Mouse (Mus musculus): Measurements from ENCODE around the gene Rabl3. TPM values are rescaled to one million over a fixed set of nuclear protein-coding genes. Genes with fewer than 3 reads are reported as not detected.

Rabl3 gene
- total RNA-seq, 2 experiments from 2014 or later, result 8.1 to 8.7 TPM

GRCm38 (mm10) chr16:37585129-37585563 is 45.5 kb downstream of the Rabl3 start:
- no peak for DNase-seq (ENCODE audit: extremely low spot score in 1 of 2, low spot score in 1 of 2)

- no peak for DNase-seq (ENCODE audit: extremely low spot score in 1 of 2, low spot score in 1 of 2)
These were observed 51.2 kb downstream of the Rabl3 start for GRCm38 (mm10) chr16:37590921-37591320.

- DNase-seq (ENCODE audit: extremely low spot score in 1 of 2, low spot score in 1 of 2), result no peak
These were observed 51.9 kb downstream of the Rabl3 start for GRCm38 (mm10) chr16:37591551-37591950.

- DNase-seq (ENCODE audit: extremely low spot score in 1 of 2, low spot score in 1 of 2), result no peak
These were observed 57.7 kb downstream of the Rabl3 start for GRCm38 (mm10) chr16:37597412-37597811.

- DNase-seq (ENCODE audit: extremely low spot score in 1 of 2, low spot score in 1 of 2), result no peak
These were observed 58.8 kb downstream of the Rabl3 start for GRCm38 (mm10) chr16:37598463-37598862.

- DNase-seq (ENCODE audit: extremely low spot score in 1 of 2, low spot score in 1 of 2), result no peak
These were observed 59.6 kb downstream of the Rabl3 start for GRCm38 (mm10) chr16:37599326-37599725.

- no peak for DNase-seq (ENCODE audit: extremely low spot score in 1 of 2, low spot score in 1 of 2)
These were observed 63.7 kb downstream of the Rabl3 start for GRCm38 (mm10) chr16:37603431-37603830.

- no peak for DNase-seq (ENCODE audit: extremely low spot score in 1 of 2, low spot score in 1 of 2)
These were observed 64.6 kb downstream of the Rabl3 start for GRCm38 (mm10) chr16:37604243-37604642.

GRCm38 (mm10) chr16:37610333-37610732 is 70.6 kb downstream of the Rabl3 start:
- DNase-seq (ENCODE audit: extremely low spot score in 1 of 2, low spot score in 1 of 2), result no peak

GRCm38 (mm10) chr16:37611072-37611471 is 71.4 kb downstream of the Rabl3 start:
- DNase-seq (ENCODE audit: extremely low spot score in 1 of 2, low spot score in 1 of 2), result no peak

GRCm38 (mm10) chr16:37612013-37612412 is 72.3 kb downstream of the Rabl3 start:
- no peak for DNase-seq (ENCODE audit: extremely low spot score in 1 of 2, low spot score in 1 of 2)

- DNase-seq (ENCODE audit: extremely low spot score in 1 of 2, low spot score in 1 of 2), result no peak
These were observed 74.9 kb downstream of the Rabl3 start for GRCm38 (mm10) chr16:37614540-37614939.

GRCm38 (mm10) chr16:37615429-37615828 is 75.7 kb downstream of the Rabl3 start:
- DNase-seq (ENCODE audit: extremely low spot score in 1 of 2, low spot score in 1 of 2), result no peak

- DNase-seq (ENCODE audit: extremely low spot score in 1 of 2, low spot score in 1 of 2), result no peak
These were observed 76.4 kb downstream of the Rabl3 start for GRCm38 (mm10) chr16:37616104-37616503.

GRCm38 (mm10) chr16:37617695-37618094 is 78.0 kb downstream of the Rabl3 start:
- DNase-seq (ENCODE audit: extremely low spot score in 1 of 2, low spot score in 1 of 2), result peak; percentile 34 to 49

Other genes with a start within 250 kb of the Rabl3 start
- 100 to 1,000 TPM; 111 to 147 TPM for gene Stxbp5l, start 154.9 kb upstream of the Rabl3 start, total RNA-seq (2021)
- 10 to 100 TPM; 17.2 to 18.8 TPM for gene Gtf2e1, start 96 bp upstream of the Rabl3 start, total RNA-seq (2021)
- gene Hgd, start 40.3 kb downstream of the Rabl3 start, total RNA-seq (2021), result not detected
- 10 to 100 TPM; 77.3 to 82.8 TPM for gene Ndufb4, start 114.6 kb downstream of the Rabl3 start, total RNA-seq (2021)
- gene Fstl1, start 237.0 kb downstream of the Rabl3 start, total RNA-seq (2021), result 10 to 100 TPM; 32.0 to 36.1 TPM

Data from layer of hippocampus, postnatal 25 days (tissue).